Mouse (Mus musculus) gastrocnemius, postnatal 25 days (tissue): Measurements from ENCODE around the gene 1700012A03Rik. TPM values are rescaled to one million over a fixed set of nuclear protein-coding genes. Genes with fewer than 3 reads are reported as not detected.

Experiments
- DNase-seq: peaks from one replicate; pipeline ENCODE4 v3.0.0; 2022
- total RNA-seq, 2 experiments: library from RNA; stranded (reverse); gene quantifications; 1 replicate in 1 of 2; 2 replicates in 1 of 2; pipeline ENCODE4 v1.2.3; 2021

The 1700012A03Rik gene
- total RNA-seq, 2 experiments from 2014 or later = not detected

DNA sequence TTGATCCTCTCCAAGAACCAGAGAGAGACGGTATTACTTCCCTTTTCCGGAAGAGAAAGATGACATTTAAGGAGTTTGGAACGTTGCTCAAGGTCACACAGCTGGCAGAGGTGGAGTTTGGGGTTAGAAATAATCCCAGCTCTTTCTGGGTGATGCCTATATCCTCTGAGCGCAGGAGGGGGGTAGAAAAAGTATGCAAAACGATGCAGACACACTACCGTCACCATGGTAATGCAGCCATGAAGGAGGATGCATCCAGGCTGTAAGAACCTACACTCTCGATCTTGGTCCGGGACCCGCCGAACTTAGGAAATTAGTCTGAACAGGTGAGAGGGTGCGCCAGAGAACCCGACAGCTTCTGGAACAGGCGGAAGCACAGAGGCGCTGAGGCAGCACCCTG lies 43.3 kb downstream of the 1700012A03Rik start:
- no peak for DNase-seq

DNA sequence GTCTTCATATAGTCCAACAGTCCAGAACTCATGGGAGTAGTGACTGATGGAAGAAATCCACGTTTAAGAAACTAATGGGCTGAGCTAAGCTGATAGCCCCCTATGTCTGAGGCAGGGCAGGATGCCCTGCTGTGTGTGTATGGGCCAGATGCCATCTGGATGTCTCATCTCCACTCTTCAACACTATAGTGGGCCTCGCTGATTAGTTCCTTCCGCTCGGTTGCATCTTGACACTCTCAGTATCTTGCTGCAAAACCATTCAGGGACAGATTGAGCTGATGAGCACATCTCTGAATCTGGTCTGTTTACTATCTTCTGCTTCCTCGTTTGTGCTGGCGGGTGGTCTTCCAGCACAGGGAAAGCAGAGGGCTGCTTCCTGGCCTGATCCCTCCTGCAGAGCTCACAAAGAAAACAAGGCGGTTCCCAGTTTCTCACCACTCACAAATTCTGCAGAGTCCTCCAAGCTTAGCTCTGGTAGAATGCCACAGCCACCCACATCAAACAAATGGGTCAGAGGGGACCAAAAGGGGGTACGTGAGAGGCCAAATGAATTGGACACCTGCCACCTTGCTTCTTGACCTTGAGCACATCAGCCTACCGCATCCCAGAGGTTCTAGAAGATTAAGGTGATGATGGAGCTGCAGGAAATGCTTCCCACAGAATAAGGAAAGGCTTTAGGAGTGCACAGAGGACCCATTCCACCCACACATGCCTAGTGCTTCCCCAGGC lies 55.7 kb downstream of the 1700012A03Rik start:
- no peak for DNase-seq
